40 mouse cellular contexts compared by ENCODE assay signal in genomic region chr5:121536921-121537555, GRCm38 (mm10). TPM values are rescaled to one million over a fixed set of nuclear protein-coding genes. Genes with fewer than 3 reads are reported as not detected.
DNase-seq lines count a peak whose midpoint lies in the region; ATAC-seq and TF ChIP-seq lines count a peak whose summit lies in the region.
"Had no signal": no experiment of that assay in that cellular context is flagged by ENCODE, and none has a peak within 500 bp of the region (broad histone marks: within the 10 kb centered on the region; RNA-seq: fewer than 3 reads in every experiment).

No protein-coding gene starts in this region.

- peak overlapping the region; percentile 35; the same call in 1 of the 2 replicates for H3K27ac ChIP-seq in forebrain, embryonic 13.5 days
- no peak overlapping the region for H3K27ac ChIP-seq in forebrain, postnatal 0 days (ENCODE audit: low read depth, low read length)
- H3K27ac ChIP-seq in liver, embryonic 13.5 days, result peak overlapping the region; percentile 84; the same call in 1 of the 2 replicates
- H3K27ac ChIP-seq in liver, embryonic 11.5 days (ENCODE audit: low read depth, low read length), result no peak overlapping the region
- H3K27ac ChIP-seq: embryonic facial prominence, embryonic 13.5 days; hindbrain, embryonic 14.5 days; macrophage; midbrain, embryonic 13.5 days; neural tube, embryonic 13.5 days; stomach, postnatal 0 days had no signal

- H3K9me3 ChIP-seq in forebrain, embryonic 13.5 days (replicated peaks), result no peaks in the 10 kb centered on the region
- no peaks in the 10 kb centered on the region for H3K9me3 ChIP-seq in forebrain, postnatal 0 days (ENCODE audit: low read length)
- H3K9me3 ChIP-seq in liver, embryonic 13.5 days (replicated peaks), result no peaks in the 10 kb centered on the region
- H3K9me3 ChIP-seq in liver, embryonic 11.5 days (ENCODE audit: control insufficient read depth, low read length), result no peaks in the 10 kb centered on the region
- H3K9me3 ChIP-seq: embryonic facial prominence, embryonic 13.5 days; midbrain, embryonic 13.5 days; neural tube, embryonic 13.5 days had no signal

- no peaks in the 10 kb centered on the region for H3K27me3 ChIP-seq in forebrain, embryonic 13.5 days
- no peaks in the 10 kb centered on the region for H3K27me3 ChIP-seq in forebrain, postnatal 0 days (ENCODE audit: insufficient read depth, low read length)
- no peaks in the 10 kb centered on the region for H3K27me3 ChIP-seq in liver, embryonic 13.5 days
- H3K27me3 ChIP-seq in liver, embryonic 11.5 days (replicated peaks; ENCODE audit: control insufficient read depth, insufficient read depth, low read length), result no peaks in the 10 kb centered on the region
- H3K27me3 ChIP-seq: embryonic facial prominence, embryonic 13.5 days; midbrain, embryonic 13.5 days; neural tube, embryonic 13.5 days had no signal

- no peaks in the 10 kb centered on the region for H3K4me1 ChIP-seq in forebrain, embryonic 13.5 days
- no peaks in the 10 kb centered on the region for H3K4me1 ChIP-seq in forebrain, postnatal 0 days (ENCODE audit: insufficient read depth)
- peaks cover 50% of the 10 kb centered on the region for H3K4me1 ChIP-seq in liver, embryonic 13.5 days (replicated peaks)
- peaks cover 11% of the 10 kb centered on the region for H3K4me1 ChIP-seq in liver, embryonic 11.5 days (replicated peaks; ENCODE audit: control insufficient read depth, insufficient read depth, low read length)
- H3K4me1 ChIP-seq: embryonic facial prominence, embryonic 13.5 days had no signal

- H3K4me2 ChIP-seq in forebrain, embryonic 13.5 days, result no peak overlapping the region
- no peak overlapping the region for H3K4me2 ChIP-seq in forebrain, postnatal 0 days (ENCODE audit: low read depth)
- no peak overlapping the region for H3K4me2 ChIP-seq in liver, embryonic 13.5 days
- H3K4me2 ChIP-seq in liver, embryonic 11.5 days, result no peak overlapping the region
- H3K4me2 ChIP-seq: embryonic facial prominence, embryonic 13.5 days; hindbrain, embryonic 14.5 days; midbrain, embryonic 13.5 days; neural tube, embryonic 13.5 days had no signal

- no peak for DNase-seq in forebrain, postnatal 0 days
- DNase-seq in liver, embryonic 13.5 days, result no peak
- DNase-seq in liver, embryonic 11.5 days (ENCODE audit: low spot score), result no peak
- DNase-seq in NIH3T3 (ENCODE audit: low read depth), result peak; percentile 13
- DNase-seq in lung, postnatal 10 days, result no peak
- no peak for DNase-seq in testis, postnatal 14 days (ENCODE audit: low spot score)
- no peak for DNase-seq in kidney, adult 11 months
- DNase-seq: adrenal gland, postnatal 14 days; cerebellum, adult 11-12 months; cerebellum, adult 9-11 months; embryo, embryonic 11 days; kidney, postnatal 14 days; lung, adult 18-20 months; right cerebral cortex, postnatal 4 days had no signal

- no peak overlapping the region for H3K9ac ChIP-seq in forebrain, embryonic 13.5 days
- H3K9ac ChIP-seq in forebrain, postnatal 0 days, result no peak overlapping the region
- H3K9ac ChIP-seq in liver, embryonic 13.5 days, result no peak overlapping the region
- H3K9ac ChIP-seq in liver, embryonic 11.5 days (ENCODE audit: low read depth, low read length), result no peak overlapping the region
- H3K9ac ChIP-seq: embryonic facial prominence, embryonic 13.5 days; hindbrain, embryonic 14.5 days; midbrain, embryonic 13.5 days; neural tube, embryonic 13.5 days had no signal

- H3K36me3 ChIP-seq in forebrain, embryonic 13.5 days (ENCODE audit: poor library complexity, severe bottlenecking), result peaks cover 60% of the 10 kb centered on the region
- H3K36me3 ChIP-seq in forebrain, postnatal 0 days (ENCODE audit: insufficient read depth), result peaks cover 53% of the 10 kb centered on the region
- peaks cover 72% of the 10 kb centered on the region for H3K36me3 ChIP-seq in liver, embryonic 13.5 days
- H3K36me3 ChIP-seq in liver, embryonic 11.5 days (ENCODE audit: control insufficient read depth, insufficient read depth, low read length), result peaks cover 30% of the 10 kb centered on the region

- WGBS in forebrain, embryonic 13.5 days, result 39% methylated on average over 7 of the region's 7 CpGs
- WGBS in forebrain, postnatal 0 days, result 38% methylated on average over 7 of the region's 7 CpGs
- 75% methylated on average over 7 of the region's 7 CpGs for WGBS in liver, embryonic 13.5 days (ENCODE audit: insufficient replicate concordance)
- 80% methylated on average over 7 of the region's 7 CpGs for WGBS in liver, embryonic 11.5 days

- no peak for TF ChIP-seq CTCF in forebrain, postnatal 0 days (IDR thresholded peaks at IDR 0.05; ENCODE audit: low read depth)

- no peak overlapping the region for H3K4me3 ChIP-seq in forebrain, embryonic 13.5 days
- H3K4me3 ChIP-seq in forebrain, postnatal 0 days (ENCODE audit: low read depth, low read length), result no peak overlapping the region
- no peak overlapping the region for H3K4me3 ChIP-seq in liver, embryonic 13.5 days (replicated peaks)
- H3K4me3 ChIP-seq in liver, embryonic 11.5 days (ENCODE audit: low read depth, low read length), result no peak overlapping the region
- H3K4me3 ChIP-seq: embryonic facial prominence, embryonic 13.5 days; erythroblast, embryonic 14.5 days; midbrain, embryonic 13.5 days; neural tube, embryonic 13.5 days had no signal

- ATAC-seq in forebrain, embryonic 13.5 days, result no peak
- no peak for ATAC-seq in forebrain, postnatal 0 days
- no peak for ATAC-seq in liver, embryonic 13.5 days (ENCODE audit: low read depth)
- ATAC-seq in liver, embryonic 11.5 days (replicated peaks; ENCODE audit: low FRiP score), result no peak
- ATAC-seq: forebrain, embryonic 14.5 days; intestine, postnatal 0 days; lung, postnatal 0 days; midbrain, embryonic 13.5 days had no signal

RNA-seq across cellular contexts. Expression of gene Adam1a, which starts 8.2 kb away (rescaled TPM):
- polyA plus RNA-seq in forebrain, embryonic 13.5 days (2015; fragmentation: Nextera tagmentation; extraction: Ambion mirVana), result 3.1 and 3.8 TPM in 2 replicates
- total RNA-seq in forebrain, postnatal 0 days (2014; rRNA removed), result 16.2 and 20.1 TPM in 2 replicates
- 0.55 and 1.3 TPM in 2 replicates for polyA plus RNA-seq in forebrain, postnatal 0 days (2015; fragmentation: Nextera tagmentation; extraction: Ambion mirVana)
- polyA plus RNA-seq in liver, embryonic 13.5 days (2015; fragmentation: Nextera tagmentation; extraction: Ambion mirVana), result 0.33 and 0.48 TPM in 2 replicates
- 1.2 TPM in 2 replicates for polyA plus RNA-seq in liver, embryonic 11.5 days (2014; fragmentation: Nextera tagmentation; extraction: Ambion mirVana)

RNA-seq across cellular contexts. Expression of gene Gm42878, which starts 8.2 kb away (rescaled TPM):
- polyA plus RNA-seq in forebrain, embryonic 13.5 days (2015; fragmentation: Nextera tagmentation; extraction: Ambion mirVana), result not detected in 2 replicates
- 0.24 and 0.31 TPM in 2 replicates for total RNA-seq in forebrain, postnatal 0 days (2014; rRNA removed)
- polyA plus RNA-seq in forebrain, postnatal 0 days (2015; fragmentation: Nextera tagmentation; extraction: Ambion mirVana), result 0.43 TPM in 1 of 2 replicates, not detected in the other
- polyA plus RNA-seq in liver, embryonic 13.5 days (2015; fragmentation: Nextera tagmentation; extraction: Ambion mirVana), result not detected in 2 replicates
- not detected in 2 replicates for polyA plus RNA-seq in liver, embryonic 11.5 days (2014; fragmentation: Nextera tagmentation; extraction: Ambion mirVana)
- total RNA-seq: adrenal gland, postnatal 14 days; gastrocnemius, postnatal 4 days; heart, adult 8-10 months; hematopoietic stem cell, adult 5-6 weeks; layer of hippocampus, postnatal 10 days; left cerebral cortex, adult 18-20 months; left cerebral cortex, postnatal 14 days; megakaryocyte-erythroid progenitor cell, adult 5-6 weeks; MEL had no signal
- polyA plus RNA-seq: embryonic facial prominence, embryonic 13.5 days; erythroblast, embryonic 14.5 days; forebrain, embryonic 14.5 days; heart, postnatal 0 days; hindbrain, embryonic 14.5 days; intestine, postnatal 0 days; kidney, embryonic 14.5 days; limb, embryonic 11.5 days; liver, adult 2 months; lung, postnatal 0 days; midbrain, embryonic 13.5 days; neural tube, embryonic 13.5 days; spleen, adult 2 months; stomach, postnatal 0 days; thymus, postnatal 0 days had no signal

RNA-seq across cellular contexts. Expression of gene Mapkapk5, which starts 8.7 kb away (rescaled TPM):
- polyA plus RNA-seq in forebrain, embryonic 13.5 days (2015; fragmentation: Nextera tagmentation; extraction: Ambion mirVana), result 53.0 and 57.0 TPM in 2 replicates
- 83.1 and 99.3 TPM in 2 replicates for total RNA-seq in forebrain, postnatal 0 days (2014; rRNA removed)
- polyA plus RNA-seq in forebrain, postnatal 0 days (2015; fragmentation: Nextera tagmentation; extraction: Ambion mirVana), result 47.5 and 50.1 TPM in 2 replicates
- 27.4 and 29.1 TPM in 2 replicates for polyA plus RNA-seq in liver, embryonic 13.5 days (2015; fragmentation: Nextera tagmentation; extraction: Ambion mirVana)
- polyA plus RNA-seq in liver, embryonic 11.5 days (2014; fragmentation: Nextera tagmentation; extraction: Ambion mirVana), result 59.8 and 65.3 TPM in 2 replicates

RNA-seq across cellular contexts. Expression of gene Adam1b, which starts 33.8 kb away (rescaled TPM):
- not detected in 2 replicates for polyA plus RNA-seq in forebrain, embryonic 13.5 days (2015; fragmentation: Nextera tagmentation; extraction: Ambion mirVana)
- not detected in 2 replicates for total RNA-seq in forebrain, postnatal 0 days (2014; rRNA removed)
- polyA plus RNA-seq in forebrain, postnatal 0 days (2015; fragmentation: Nextera tagmentation; extraction: Ambion mirVana), result not detected in 2 replicates
- not detected in 2 replicates for polyA plus RNA-seq in liver, embryonic 13.5 days (2015; fragmentation: Nextera tagmentation; extraction: Ambion mirVana)
- not detected in 2 replicates for polyA plus RNA-seq in liver, embryonic 11.5 days (2014; fragmentation: Nextera tagmentation; extraction: Ambion mirVana)
- total RNA-seq: adrenal gland, postnatal 14 days; gastrocnemius, adult 8-10 months; gastrocnemius, postnatal 4 days; heart, adult 8-10 months; hematopoietic stem cell, adult 5-6 weeks; left cerebral cortex, postnatal 14 days; liver, adult 2 months; MEL had no signal
- polyA plus RNA-seq: embryonic facial prominence, embryonic 13.5 days; erythroblast, embryonic 14.5 days; forebrain, embryonic 14.5 days; hindbrain, embryonic 14.5 days; limb, embryonic 11.5 days; liver, adult 2 months; macrophage; midbrain, embryonic 13.5 days; neural tube, embryonic 13.5 days; stomach, postnatal 0 days had no signal

RNA-seq across cellular contexts. Expression of gene Aldh2, which starts 56.6 kb away (rescaled TPM):
- polyA plus RNA-seq in forebrain, embryonic 13.5 days (2015; fragmentation: Nextera tagmentation; extraction: Ambion mirVana), result 80.8 and 98.1 TPM in 2 replicates
- 68.1 and 77.2 TPM in 2 replicates for total RNA-seq in forebrain, postnatal 0 days (2014; rRNA removed)
- polyA plus RNA-seq in forebrain, postnatal 0 days (2015; fragmentation: Nextera tagmentation; extraction: Ambion mirVana), result 89.0 and 115 TPM in 2 replicates
- polyA plus RNA-seq in liver, embryonic 13.5 days (2015; fragmentation: Nextera tagmentation; extraction: Ambion mirVana), result 123 and 138 TPM in 2 replicates
- polyA plus RNA-seq in liver, embryonic 11.5 days (2014; fragmentation: Nextera tagmentation; extraction: Ambion mirVana), result 88.7 and 97.3 TPM in 2 replicates

Comparison
In these comparisons a context has a peak if more than half of its experiments do, and no peak if none do; other contexts are left out.
1. H3K27ac ChIP-seq: peak in forebrain, embryonic 13.5 days (single experiment) and liver, embryonic 13.5 days (single experiment); none in forebrain, postnatal 0 days (single experiment) and liver, embryonic 11.5 days (single experiment).